ENCODE assay signal across 9 mouse cellular contexts in genomic region chr2:6366521-6366928, GRCm38 (mm10). TPM values are rescaled to one million over a fixed set of nuclear protein-coding genes. Genes with fewer than 3 reads are reported as not detected.
DNase-seq lines count a peak whose midpoint lies in the region; ATAC-seq and TF ChIP-seq lines count a peak whose summit lies in the region.
"Had no signal": no experiment of that assay in that cellular context is flagged by ENCODE, and none has a peak within 500 bp of the region (broad histone marks: within the 10 kb centered on the region; RNA-seq: fewer than 3 reads in every experiment).

No protein-coding gene starts in this region.

- WGBS in heart, embryonic 12.5 days, result 56% methylated on average over 9 of the region's 9 CpGs

- DNase-seq in left cerebral cortex, adult 2 months (ENCODE audit: extremely low spot score in 1 of 2, low spot score in 2 of 2), result no peak
- DNase-seq in left cerebral cortex, adult 9 months (ENCODE audit: low spot score in 2 of 2), result no peak
- DNase-seq in Muller cell, postnatal 12 days (ENCODE audit: inconsistent ontology term), result peak; percentile 87
- peak; percentile 63 for DNase-seq in fibroblast of lung, adult 2 months (ENCODE audit: low read depth)
- no peak for DNase-seq in layer of hippocampus, postnatal 10 days (ENCODE audit: low spot score in 2 of 2)
- no peak for DNase-seq in spleen, postnatal 4 days (ENCODE audit: low spot score in 2 of 2)

- H3K36me3 ChIP-seq in heart, embryonic 12.5 days, result no peaks in the 10 kb centered on the region
- H3K36me3 ChIP-seq: limb, embryonic 13.5 days had no signal

- H3K27ac ChIP-seq in left cerebral cortex, adult 2 months, result peak overlapping the region; percentile 29
- H3K27ac ChIP-seq in heart, embryonic 12.5 days (ENCODE audit: poor library complexity, severe bottlenecking), result no peak overlapping the region

- no peak overlapping the region for H3K4me3 ChIP-seq in left cerebral cortex, adult 2 months
- no peak overlapping the region for H3K4me3 ChIP-seq in heart, embryonic 12.5 days
- H3K4me3 ChIP-seq: limb, embryonic 13.5 days had no signal

- H3K27me3 ChIP-seq in heart, embryonic 12.5 days (replicated peaks), result no peaks in the 10 kb centered on the region
- H3K27me3 ChIP-seq: limb, embryonic 13.5 days had no signal

- intact Hi-C loops in left cerebral cortex, adult 2 months (cut with DNase I), result no loop called here

- H3K9me3 ChIP-seq in heart, embryonic 12.5 days (replicated peaks), result no peaks in the 10 kb centered on the region
- H3K9me3 ChIP-seq: limb, embryonic 13.5 days had no signal

- H3K4me2 ChIP-seq in heart, embryonic 12.5 days, result no peak overlapping the region
- H3K4me2 ChIP-seq: limb, embryonic 13.5 days had no signal

- no peak for TF ChIP-seq CTCF in left cerebral cortex, adult 2 months (IDR thresholded peaks at IDR 0.05)

- no peak overlapping the region for H3K9ac ChIP-seq in heart, embryonic 12.5 days
- H3K9ac ChIP-seq: limb, embryonic 13.5 days had no signal

- peaks cover 36% of the 10 kb centered on the region for H3K4me1 ChIP-seq in heart, embryonic 12.5 days (replicated peaks)

- ATAC-seq in megakaryocyte progenitor cell, adult 5-6 weeks (replicated peaks; ENCODE audit: poor library complexity), result peak; percentile 69
- ATAC-seq in heart, embryonic 12.5 days (ENCODE audit: insufficient number of reproducible peaks, low FRiP score), result no peak

RNA-seq across cellular contexts. Expression of gene Usp6nl, which starts 44.1 kb away (rescaled TPM):
- total RNA-seq in left cerebral cortex, adult 2 months (2021), result 10 to 100 TPM; 18.4 to 20.0 TPM
- total RNA-seq in megakaryocyte progenitor cell, adult 5-6 weeks (2015), result 13.3 and 19.2 TPM in 2 replicates
- 7.0 and 8.8 TPM in 2 replicates for total RNA-seq in megakaryocyte progenitor cell, adult 5-6 weeks (2017)
- 10.2 and 10.4 TPM in 2 replicates for polyA plus RNA-seq in heart, embryonic 12.5 days (2016; fragmentation: Nextera tagmentation; extraction: Ambion mirVana)
- 10 to 100 TPM; 28.3 to 29.1 TPM for total RNA-seq in layer of hippocampus, postnatal 10 days (2021)

Comparison
In these comparisons a context has a peak if more than half of its experiments do, and no peak if none do; other contexts are left out.
1. DNase-seq: peak in Muller cell, postnatal 12 days (single experiment) and fibroblast of lung, adult 2 months (single experiment); none in left cerebral cortex, adult 2 months (0 of 2), left cerebral cortex, adult 9 months (0 of 2), layer of hippocampus, postnatal 10 days (0 of 2) and spleen, postnatal 4 days (0 of 2).